Mouse (Mus musculus) limb, embryonic 12.5 days (tissue): Measurements from ENCODE around the gene Arid3a. TPM values are rescaled to one million over a fixed set of nuclear protein-coding genes. Genes with fewer than 3 reads are reported as not detected.
"Not testable (repeated sequence)": the region's sequence is repeated elsewhere in the genome, so short reads cannot be mapped to it uniquely, and the experiment has no call there.

ENCODE experiments used
- ATAC-seq: fragments of 200-750 bp; cut with Nextera tagmentation; 2 replicates; pipeline ENCODE4 v1.8.0; 2017; ENCODE audit warnings: low read depth, moderate TSS enrichment; ENCODE audit not compliant: insufficient number of reproducible peaks, insufficient read depth, low FRiP score, low TSS enrichment
- H3K27ac ChIP-seq: fragments of 300-500 bp; sonication (generic); 2 replicates; pipeline ENCODE4 v1.5.1; 2016; ENCODE audit warnings: mild to moderate bottlenecking, moderate library complexity
- H3K27me3 ChIP-seq: fragments of 300-500 bp; sonication (generic); 2 replicates; pipeline ENCODE4 v1.6.1; 2016; ENCODE audit warnings: mild to moderate bottlenecking, moderate library complexity
- H3K36me3 ChIP-seq: fragments of 300-500 bp; sonication (generic); 2 replicates; pipeline ENCODE4 v1.6.1; 2016; ENCODE audit warnings: mild to moderate bottlenecking, moderate library complexity
- H3K4me1 ChIP-seq: fragments of 300-500 bp; sonication (generic); replicated peaks from 2 replicates; pipeline ENCODE4 v1.6.1; 2016
- H3K4me2 ChIP-seq: fragments of 300-500 bp; sonication (generic); 2 replicates; pipeline ENCODE4 v1.6.1; 2016; ENCODE audit warnings: mild to moderate bottlenecking, moderate library complexity
- H3K4me3 ChIP-seq: fragments of 300-500 bp; sonication (generic); replicated peaks from 2 replicates; pipeline ENCODE4 v1.5.1; 2016; ENCODE audit warnings: mild to moderate bottlenecking
- H3K9ac ChIP-seq: fragments of 300-500 bp; sonication (generic); replicated peaks from 2 replicates; pipeline ENCODE4 v1.6.1; 2016; ENCODE audit warnings: mild to moderate bottlenecking, moderate library complexity
- H3K9me3 ChIP-seq: fragments of 300-500 bp; sonication (generic); 2 replicates; pipeline ENCODE4 v1.6.1; 2016; ENCODE audit warnings: mild to moderate bottlenecking, moderate library complexity
- WGBS: fragments of 180-500 bp; shearing (Covaris S2); methylation state at CpG from one replicate; pipeline ENCODE4 v1.1.7; 2016; 5-methylcytosine and 5-hydroxymethylcytosine counted together
- polyA plus RNA-seq: library from polyadenylated mRNA; unstranded; fragments of >200 nt; fragmentation: Nextera tagmentation; extraction: Ambion mirVana; gene quantifications from 2 replicates; pipeline ENCODE4 v1.2.1, GENCODE M21; 2016

Arid3a gene
- polyA plus RNA-seq: 8.4 and 8.6 TPM in 2 replicates

GRCm38 (mm10) chr10:79926491-79927323 is at the start of gene Arid3a:
Gene Arid3a, plus strand, starts transcription at chr10:79927043.
- Histone ChIP-seq H3K9me3 (no peaks in the 10 kb centered on the region; the same call in 1 of the 2 replicates), H3K36me3 (peaks cover 15% of the 10 kb centered on the region), H3K4me3 (peak within 1 kb of the TSS; percentile 97), H3K4me1 (peaks cover 46% of the 10 kb centered on the region), H3K27me3 (peaks cover 26% of the 10 kb centered on the region), H3K9ac (peak within 1 kb of the TSS; percentile 90), H3K27ac (peak within 1 kb of the TSS; percentile 97), H3K4me2 (peak within 1 kb of the TSS; percentile 87)
- under 1% methylated on average over 62 of the region's 63 CpGs for WGBS
- peak; percentile 45 for ATAC-seq

GRCm38 (mm10) chr10:79877174-79877573 is 49.7 kb upstream of the Arid3a start:
- Histone ChIP-seq H3K36me3 (no peaks in the 10 kb centered on the region; the same call in 1 of the 2 replicates), H3K9me3 (no peaks in the 10 kb centered on the region), H3K4me2 (no peak overlapping the region), H3K4me3 (no peak overlapping the region), H3K27ac (no peak overlapping the region), H3K9ac (no peak overlapping the region), H3K4me1 (peaks cover 40% of the 10 kb centered on the region), H3K27me3 (peaks cover 18% of the 10 kb centered on the region)
- WGBS: 47% methylated on average over 1 of the region's 1 CpGs
- ATAC-seq: no peak

DNA sequence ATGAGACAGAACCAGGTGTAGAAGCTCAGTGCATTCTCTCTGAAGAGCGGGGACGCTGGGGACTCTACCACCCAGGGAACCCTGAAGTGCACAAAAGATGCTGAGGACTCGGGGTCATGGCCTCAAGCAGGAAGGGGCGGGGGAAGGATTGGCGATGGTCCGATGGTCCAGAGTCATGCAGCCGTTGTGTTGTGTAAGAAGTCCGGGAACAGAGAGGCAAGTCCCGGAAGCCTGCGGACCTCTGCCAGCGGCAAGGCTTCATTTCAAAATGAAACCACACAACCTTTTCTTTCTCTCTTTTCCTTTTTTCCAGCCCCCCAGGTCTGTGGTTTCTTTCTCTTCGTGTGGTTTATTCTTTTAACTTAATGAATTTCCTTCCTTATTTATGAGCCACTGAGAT is 49.1 kb upstream of the Arid3a start:
- Histone ChIP-seq H3K27ac (no peak overlapping the region), H3K4me1 (peaks cover 40% of the 10 kb centered on the region), H3K4me3 (no peak overlapping the region), H3K36me3 (no peaks in the 10 kb centered on the region), H3K4me2 (no peak overlapping the region), H3K9me3 (no peaks in the 10 kb centered on the region), H3K9ac (no peak overlapping the region), H3K27me3 (peaks cover 24% of the 10 kb centered on the region)
- WGBS: 59% methylated on average over 12 of the region's 12 CpGs
- no peak for ATAC-seq

- Histone ChIP-seq H3K27me3 (peaks cover 39% of the 10 kb centered on the region), H3K9me3 (no peaks in the 10 kb centered on the region), H3K4me1 (peaks cover 40% of the 10 kb centered on the region), H3K9ac (no peak overlapping the region), H3K4me3 (no peak overlapping the region), H3K27ac (no peak overlapping the region), H3K4me2 (no peak overlapping the region), H3K36me3 (no peaks in the 10 kb centered on the region)
- ATAC-seq: no peak
- 36% methylated on average over 3 of the region's 3 CpGs for WGBS
Measured at GRCm38 (mm10) chr10:79879527-79879926, 47.3 kb upstream of the Arid3a start.

GRCm38 (mm10) chr10:79880721-79881120 is 46.1 kb upstream of the Arid3a start:
- H3K36me3 ChIP-seq: no peaks in the 10 kb centered on the region
- no peak overlapping the region for H3K9ac ChIP-seq
- no peak overlapping the region for H3K27ac ChIP-seq
- 15% methylated on average over 9 of the region's 9 CpGs for WGBS
- H3K9me3 ChIP-seq: no peaks in the 10 kb centered on the region
- H3K4me2 ChIP-seq: 0 out of 2 replicates have a peak overlapping the region, but pooled peaks have one; percentile 4
- peaks cover 39% of the 10 kb centered on the region for H3K27me3 ChIP-seq
- no peak overlapping the region for H3K4me3 ChIP-seq
- peaks cover 30% of the 10 kb centered on the region for H3K4me1 ChIP-seq
- ATAC-seq: no peak

DNA sequence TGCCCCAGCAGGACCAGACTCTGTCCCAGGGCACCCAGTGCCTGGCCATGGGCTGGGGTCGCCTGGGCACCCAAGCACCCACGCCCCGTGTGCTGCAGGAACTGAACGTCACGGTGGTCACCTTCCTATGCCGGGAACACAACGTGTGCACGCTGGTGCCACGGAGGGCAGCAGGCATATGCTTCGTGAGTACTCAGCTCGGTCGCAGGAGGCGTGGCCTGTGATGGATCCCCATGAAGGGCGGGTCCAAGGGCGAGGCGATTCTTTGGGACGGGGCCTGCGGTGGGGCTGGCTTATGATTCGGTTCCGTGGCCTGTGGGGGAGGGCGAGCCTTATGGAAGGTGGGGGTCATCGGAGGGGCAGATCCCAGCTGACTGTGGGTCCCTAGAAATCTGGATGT is 44.9 kb upstream of the Arid3a start:
- H3K4me2 ChIP-seq: peak overlapping the region; percentile 54
- H3K9me3 ChIP-seq: no peaks in the 10 kb centered on the region
- H3K27me3 ChIP-seq: peaks cover 39% of the 10 kb centered on the region
- H3K4me3 ChIP-seq: peak overlapping the region; percentile 21
- H3K9ac ChIP-seq: no peak overlapping the region; the same call in 1 of the 2 replicates
- peaks cover 30% of the 10 kb centered on the region for H3K4me1 ChIP-seq
- H3K27ac ChIP-seq: no peak overlapping the region
- no peaks in the 10 kb centered on the region for H3K36me3 ChIP-seq
- ATAC-seq: no peak
- 7% methylated on average over 22 of the region's 22 CpGs for WGBS

GRCm38 (mm10) chr10:79883297-79884084 is 43.4 kb upstream of the Arid3a start:
- peak overlapping the region; percentile 15; the same call in 1 of the 2 replicates for H3K4me2 ChIP-seq

DNA sequence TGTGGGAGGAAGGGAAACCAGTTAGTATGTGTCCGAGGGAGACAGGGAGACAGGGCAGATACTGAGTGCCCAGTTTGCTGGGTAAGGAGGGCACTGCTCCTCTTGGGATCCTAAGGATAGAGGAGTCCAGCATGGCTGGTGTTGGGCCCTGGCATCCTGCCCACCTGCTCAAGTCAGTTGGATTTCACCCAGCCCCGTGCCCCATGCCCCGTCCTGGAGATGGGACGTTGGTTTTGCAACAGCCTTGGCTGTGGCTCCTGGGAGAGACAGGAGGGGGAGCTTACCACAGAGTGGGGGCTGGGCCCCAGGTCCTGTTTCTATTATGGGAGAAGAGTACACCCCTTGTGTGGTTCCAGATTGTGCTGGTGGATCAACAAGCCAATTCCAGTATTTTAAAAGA is 42.4 kb upstream of the Arid3a start:
- Histone ChIP-seq H3K27ac (no peak overlapping the region), H3K27me3 (peaks cover 39% of the 10 kb centered on the region), H3K4me3 (no peak overlapping the region), H3K4me1 (peaks cover 29% of the 10 kb centered on the region), H3K9me3 (no peaks in the 10 kb centered on the region), H3K9ac (no peak overlapping the region), H3K36me3 (no peaks in the 10 kb centered on the region), H3K4me2 (no peak overlapping the region)
- WGBS: 76% methylated on average over 4 of the region's 4 CpGs
- ATAC-seq: no peak

More at GRCm38 (mm10) chr10:79883297-79884084, 43.4 kb upstream of the Arid3a start:
- peaks cover 30% of the 10 kb centered on the region for H3K4me1 ChIP-seq
- H3K4me3 ChIP-seq: 0 out of 2 replicates have a peak overlapping the region, but pooled peaks have one; percentile 9
- no peak for ATAC-seq
- H3K36me3 ChIP-seq: no peaks in the 10 kb centered on the region
- peaks cover 39% of the 10 kb centered on the region for H3K27me3 ChIP-seq
- H3K27ac ChIP-seq: no peak overlapping the region
- 15% methylated on average over 22 of the region's 22 CpGs for WGBS
- H3K9ac ChIP-seq: 0 out of 2 replicates have a peak overlapping the region, but pooled peaks have one; percentile 34
- no peaks in the 10 kb centered on the region for H3K9me3 ChIP-seq

DNA sequence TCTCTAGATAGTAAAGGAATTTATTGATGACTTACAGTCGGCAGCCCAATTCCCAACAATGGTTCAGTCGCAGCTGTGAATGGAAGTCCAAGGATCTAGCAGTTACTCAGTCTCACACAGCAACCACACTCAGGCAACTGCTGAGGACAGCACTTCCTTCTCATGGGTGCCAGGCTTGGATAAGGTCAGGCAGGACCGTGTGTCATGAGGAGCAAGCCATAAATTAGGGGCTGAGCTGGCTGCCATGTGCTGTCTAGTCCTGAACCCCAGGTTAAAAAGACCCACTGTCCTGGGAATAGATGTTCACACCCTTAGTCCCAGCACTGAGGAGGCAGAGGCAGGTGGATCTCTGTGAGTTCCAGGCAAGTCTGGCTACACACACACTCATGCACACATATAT is 41.9 kb upstream of the Arid3a start:
- H3K4me3 ChIP-seq, H3K9me3 ChIP-seq, ATAC-seq, H3K9ac ChIP-seq, H3K27ac ChIP-seq, H3K4me2 ChIP-seq, H3K36me3 ChIP-seq: not testable (repeated sequence)
- H3K4me1 ChIP-seq: peaks cover 26% of the 10 kb centered on the region
- H3K27me3 ChIP-seq: peaks cover 39% of the 10 kb centered on the region
- 75% methylated on average over 3 of the region's 3 CpGs for WGBS

GRCm38 (mm10) chr10:79886054-79886453 is 40.8 kb upstream of the Arid3a start, which contains the start of gene Elane:
Gene Elane, plus strand, starts transcription at chr10:79886247.
- peaks cover 21% of the 10 kb centered on the region for H3K4me1 ChIP-seq
- no peaks in the 10 kb centered on the region for H3K9me3 ChIP-seq
- H3K4me3 ChIP-seq: no peak within 1 kb of the TSS
- ATAC-seq: no peak
- H3K4me2 ChIP-seq: no peak within 1 kb of the TSS
- H3K36me3 ChIP-seq: no peaks in the 10 kb centered on the region
- H3K9ac ChIP-seq: no peak within 1 kb of the TSS
- H3K27ac ChIP-seq: no peak within 1 kb of the TSS
- 82% methylated on average over 6 of the region's 6 CpGs for WGBS
- H3K27me3 ChIP-seq: peaks cover 31% of the 10 kb centered on the region

DNA sequence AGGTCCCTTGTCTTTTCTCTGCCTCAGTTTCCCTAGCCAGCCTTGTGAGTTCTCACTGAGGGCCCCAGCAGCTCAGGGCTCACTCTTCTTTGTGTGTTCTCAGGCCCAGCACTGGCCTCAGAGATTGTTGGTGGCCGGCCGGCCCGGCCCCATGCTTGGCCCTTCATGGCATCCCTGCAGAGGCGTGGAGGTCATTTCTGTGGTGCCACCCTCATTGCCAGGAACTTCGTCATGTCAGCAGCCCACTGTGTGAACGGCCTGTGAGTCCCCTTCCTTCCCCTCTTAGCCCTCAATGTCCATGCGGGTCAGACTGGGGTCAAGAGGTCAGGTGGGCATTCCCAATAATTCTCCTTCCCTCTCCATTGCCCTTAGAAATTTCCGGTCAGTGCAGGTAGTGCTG is 40.2 kb upstream of the Arid3a start:
- peaks cover 20% of the 10 kb centered on the region for H3K4me1 ChIP-seq
- H3K36me3 ChIP-seq: no peaks in the 10 kb centered on the region
- WGBS: 75% methylated on average over 8 of the region's 8 CpGs
- no peak overlapping the region for H3K9ac ChIP-seq
- no peaks in the 10 kb centered on the region for H3K9me3 ChIP-seq
- peaks cover 27% of the 10 kb centered on the region for H3K27me3 ChIP-seq
- ATAC-seq: no peak
- H3K27ac ChIP-seq: no peak overlapping the region
- no peak overlapping the region for H3K4me3 ChIP-seq
- H3K4me2 ChIP-seq: no peak overlapping the region
